Mouse (Mus musculus): ENCODE data around the gene Serpinb9b.
"Not testable (repeated sequence)": the region's sequence is repeated elsewhere in the genome, so short reads cannot be mapped to it uniquely, and the experiment has no call there.

The Serpinb9b gene

DNA sequence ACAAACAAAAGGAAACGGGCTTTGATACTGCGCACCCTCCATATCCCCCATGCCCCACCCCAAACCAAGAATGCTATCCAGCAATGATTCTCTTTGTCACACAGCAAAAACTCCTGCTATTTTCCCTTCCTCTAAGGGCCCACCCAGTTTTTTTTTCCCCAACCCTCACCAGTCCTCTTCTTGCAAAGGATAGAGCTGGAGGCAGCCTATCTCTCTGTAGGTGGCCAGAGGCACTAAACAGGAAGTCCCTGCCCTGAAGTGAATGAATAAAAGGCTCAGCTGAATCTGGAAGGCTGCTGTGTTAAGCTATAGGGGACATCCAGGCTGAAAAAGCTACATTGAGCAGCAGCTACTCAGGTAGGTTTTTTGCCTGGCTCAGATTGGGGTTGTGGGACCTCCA lies at the start of gene Serpinb9b:
Gene Serpinb9b (plus strand): TSS at position 173 of the 400 bp plus-strand sequence.
- no peak for DNase-seq (ENCODE audit: low read depth)

GRCm38 (mm10) chr13:32982556-32983042 lies 44.6 kb upstream of the Serpinb9b start:
- no peak for DNase-seq (ENCODE audit: low read depth)

DNA sequence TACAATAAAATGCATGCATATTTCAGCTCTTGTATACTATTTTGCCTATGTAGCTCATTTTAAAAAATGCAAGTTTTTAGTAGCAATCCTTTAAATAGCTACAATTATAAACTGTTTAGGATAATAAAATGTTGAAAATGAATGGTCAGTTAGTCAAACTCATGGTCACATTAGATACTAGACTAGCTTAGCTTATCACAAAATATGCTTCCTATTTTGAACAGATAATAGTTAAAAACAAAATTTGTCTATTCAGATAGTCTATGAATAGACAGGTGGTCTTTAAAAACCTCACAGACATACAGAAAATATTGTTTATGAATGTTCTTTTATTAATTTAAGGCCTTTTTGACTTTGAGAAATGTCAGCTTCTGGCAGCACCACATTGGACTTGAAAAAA lies 41.0 kb upstream of the Serpinb9b start:
- DNase-seq (ENCODE audit: low read depth) = no peak

DNA sequence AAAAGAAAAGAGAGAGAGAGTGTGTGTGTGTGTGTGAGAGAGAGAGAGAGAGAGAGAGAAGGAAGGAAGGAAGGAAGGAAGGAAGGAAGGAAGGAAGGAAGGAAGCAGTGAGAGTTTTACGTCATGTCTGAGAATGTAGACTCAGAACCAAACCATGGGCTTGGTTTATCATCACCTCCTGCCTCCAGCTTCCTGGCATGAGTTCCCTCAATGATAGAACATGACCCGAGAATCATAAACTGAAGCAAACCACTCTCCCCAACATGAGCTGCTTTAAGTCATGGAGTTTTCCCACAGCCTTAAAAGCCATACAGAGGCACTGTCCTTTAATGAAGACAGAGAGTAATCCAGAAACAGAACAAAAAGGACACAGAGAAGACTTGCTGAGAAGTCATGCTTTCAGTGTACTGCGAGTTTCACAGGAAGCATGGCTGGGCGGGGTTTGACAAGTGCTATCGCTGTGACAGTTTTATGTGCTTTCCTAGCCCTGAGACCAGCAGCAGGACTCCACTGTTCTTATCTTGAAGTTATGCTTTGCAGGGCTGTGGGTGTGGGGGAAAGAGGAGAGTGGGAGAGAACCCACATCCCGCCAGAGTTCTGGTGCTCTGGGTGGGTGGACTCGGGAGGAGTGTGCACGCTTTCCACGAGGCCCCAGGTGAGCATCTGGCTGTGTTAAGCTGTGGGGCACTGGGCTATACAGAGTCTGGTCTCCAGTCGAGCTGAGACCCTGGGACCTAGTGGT lies 33.9 kb upstream of the Serpinb9b start:
- DNase-seq (ENCODE audit: low read depth) = peak; percentile 76

- DNase-seq (ENCODE audit: low read depth) = no peak
Observed at GRCm38 (mm10) chr13:32993894-32994242, 33.3 kb upstream of the Serpinb9b start.

DNA sequence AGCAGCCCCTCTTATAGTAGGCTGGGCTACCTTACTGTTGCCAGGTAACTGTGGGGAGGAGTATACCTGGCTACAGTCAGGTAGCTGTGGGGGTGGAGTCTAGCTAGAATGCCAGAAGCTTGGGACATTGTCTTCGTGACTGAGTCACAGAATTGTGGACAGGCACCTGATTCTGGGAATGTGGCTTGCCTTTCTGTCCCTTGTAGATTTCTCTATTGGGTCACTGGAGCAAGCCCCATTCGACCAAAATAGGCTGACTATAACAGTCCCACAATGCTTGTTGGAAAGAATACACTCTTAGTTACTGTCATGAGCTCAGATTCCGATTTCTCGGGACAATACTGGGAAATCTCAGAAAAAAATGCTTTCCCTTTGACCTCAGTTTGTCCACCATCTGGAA lies 32.2 kb upstream of the Serpinb9b start:
- DNase-seq (ENCODE audit: low read depth) = no peak

DNA sequence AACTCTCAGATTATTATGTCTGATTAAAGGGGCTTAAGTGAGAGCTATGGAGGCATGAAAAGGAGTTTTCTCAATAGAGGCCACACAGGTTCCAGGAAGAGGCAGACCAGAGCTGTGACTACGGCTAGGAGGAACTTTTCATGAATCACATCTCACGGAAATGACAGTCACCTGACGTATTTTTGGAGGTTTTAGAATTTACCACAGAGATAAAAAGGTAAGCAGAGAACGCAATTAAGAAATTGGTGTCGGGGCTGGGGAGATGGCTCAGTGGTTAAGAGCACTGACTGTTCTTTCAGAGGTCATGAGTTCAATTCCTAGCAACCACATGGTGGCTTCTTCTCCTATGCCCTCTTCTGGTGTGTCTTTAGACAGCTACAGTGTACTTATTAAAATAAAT lies 25.9 kb upstream of the Serpinb9b start:
- no peak for DNase-seq (ENCODE audit: low read depth)

DNA sequence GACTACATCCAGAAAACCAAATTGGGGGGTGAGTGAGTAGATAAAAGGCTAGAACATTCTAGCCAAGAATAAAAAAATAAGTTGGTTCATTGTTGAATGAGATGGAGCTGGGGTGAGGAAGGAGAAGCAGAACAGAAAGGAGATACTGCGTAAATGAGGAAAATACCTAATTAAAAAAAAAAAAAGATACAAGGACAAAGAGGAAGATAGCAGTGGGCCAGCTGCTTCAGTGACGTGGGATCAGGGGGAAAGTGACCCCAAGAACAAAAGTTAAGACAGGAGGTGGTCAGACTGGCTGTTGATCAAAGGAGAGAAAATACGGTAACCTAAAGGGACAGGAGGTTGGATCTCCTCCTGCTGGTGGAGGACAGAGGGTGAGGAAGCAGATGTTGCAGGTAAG lies 24.3 kb upstream of the Serpinb9b start, which contains the start of gene Serpinb9:
Gene Serpinb9 (plus strand): TSS at position 301 of the 400 bp plus-strand sequence.
- DNase-seq (ENCODE audit: low read depth) = no peak

GRCm38 (mm10) chr13:33003523-33004413 lies 23.4 kb upstream of the Serpinb9b start:
- no peak for DNase-seq (ENCODE audit: low read depth)

DNA sequence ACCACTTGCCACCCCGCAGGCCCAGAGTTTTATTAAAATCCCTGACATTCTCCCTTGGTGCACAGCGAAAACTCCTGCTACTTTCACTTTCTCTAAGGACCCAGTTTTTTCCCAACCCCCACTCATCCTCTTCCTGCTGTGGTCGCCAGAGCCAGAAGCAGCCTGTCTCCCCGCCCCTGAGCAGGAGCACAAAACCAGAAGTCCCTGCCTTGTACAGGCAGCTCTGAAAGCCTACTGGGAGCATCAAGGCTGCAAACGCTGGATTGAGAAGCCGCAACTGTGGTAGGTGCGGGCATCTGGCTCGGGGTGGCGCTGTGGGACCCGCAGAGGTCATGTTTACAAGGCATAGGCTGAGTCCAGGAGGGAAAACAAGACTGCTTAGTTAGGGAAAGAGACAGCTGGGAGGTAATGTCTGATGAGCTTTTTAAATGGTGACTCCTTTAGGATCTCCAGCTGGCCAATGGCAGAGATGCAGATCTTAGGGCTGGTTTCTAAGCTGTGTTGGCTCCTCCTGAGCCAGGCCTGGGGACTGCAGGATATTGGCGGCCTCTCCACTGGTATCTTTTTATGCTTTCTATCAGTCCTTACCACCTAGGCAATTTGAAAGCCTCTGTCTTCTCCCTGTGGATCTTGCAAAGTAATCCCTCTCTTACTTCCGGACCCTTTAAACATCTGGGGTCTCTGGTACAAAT lies 22.7 kb upstream of the Serpinb9b start:
- peak; percentile 75 for DNase-seq (ENCODE audit: low read depth)

DNA sequence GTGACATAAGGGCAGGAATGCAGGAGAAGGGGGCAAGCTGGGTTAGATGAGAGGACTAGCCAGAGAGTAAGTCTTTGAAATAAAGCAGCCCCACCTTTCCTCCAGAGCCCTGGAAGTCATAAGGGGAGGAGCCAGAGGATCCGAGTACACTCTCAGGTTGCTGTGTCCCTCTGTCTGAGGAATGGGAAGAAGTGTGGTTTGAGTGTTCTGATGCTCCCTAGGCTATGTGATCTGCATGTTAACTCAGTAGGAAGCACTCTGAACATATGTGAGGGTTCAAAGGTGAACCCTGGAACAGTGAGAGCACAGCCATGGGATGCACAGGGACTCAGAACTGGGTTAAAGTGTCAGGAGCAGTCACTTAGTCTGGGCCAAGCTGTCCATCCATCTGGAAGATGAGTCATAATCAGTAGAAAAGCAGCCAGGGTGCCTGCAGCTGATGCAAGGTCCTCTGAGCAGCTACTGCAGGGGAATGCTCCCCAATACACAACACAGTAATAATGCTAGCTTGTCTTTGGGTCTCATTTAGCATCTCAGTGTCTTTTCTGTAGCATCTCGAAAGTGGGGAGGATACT lies 21.6 kb upstream of the Serpinb9b start:
- DNase-seq (ENCODE audit: low read depth) = no peak

DNA sequence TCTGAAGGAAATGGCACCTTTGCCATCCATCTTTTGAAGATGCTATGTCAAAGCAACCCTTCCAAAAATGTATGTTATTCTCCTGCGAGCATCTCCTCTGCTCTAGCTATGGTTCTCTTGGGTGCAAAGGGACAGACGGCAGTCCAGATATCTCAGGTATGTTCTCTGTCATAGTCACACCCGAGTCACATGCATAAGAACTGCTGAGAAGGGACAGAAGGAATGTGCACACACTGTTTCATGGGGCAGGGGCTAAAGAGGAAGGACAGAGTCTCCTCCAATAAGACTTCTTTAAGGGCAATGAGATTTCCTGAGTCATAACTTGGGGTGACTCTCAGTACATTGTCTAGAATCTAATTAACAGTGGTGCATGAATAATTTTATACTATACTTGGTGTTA lies 20.7 kb upstream of the Serpinb9b start:
- no peak for DNase-seq (ENCODE audit: low read depth)

- DNase-seq (ENCODE audit: low read depth) = no peak
Observed at GRCm38 (mm10) chr13:33012395-33012794, 14.8 kb upstream of the Serpinb9b start.

- DNase-seq (ENCODE audit: low read depth) = no peak
Observed at GRCm38 (mm10) chr13:33013271-33013670, 13.9 kb upstream of the Serpinb9b start.

GRCm38 (mm10) chr13:33022371-33022770 lies 4.8 kb upstream of the Serpinb9b start:
- DNase-seq (ENCODE audit: low read depth) = no peak

- DNase-seq (ENCODE audit: low read depth) = no peak
Observed at GRCm38 (mm10) chr13:33026427-33027057, 674 bp upstream of the Serpinb9b start.

- no peak for DNase-seq (ENCODE audit: low read depth)
Observed at GRCm38 (mm10) chr13:33028146-33028545, 930 bp downstream of the Serpinb9b start.

DNA sequence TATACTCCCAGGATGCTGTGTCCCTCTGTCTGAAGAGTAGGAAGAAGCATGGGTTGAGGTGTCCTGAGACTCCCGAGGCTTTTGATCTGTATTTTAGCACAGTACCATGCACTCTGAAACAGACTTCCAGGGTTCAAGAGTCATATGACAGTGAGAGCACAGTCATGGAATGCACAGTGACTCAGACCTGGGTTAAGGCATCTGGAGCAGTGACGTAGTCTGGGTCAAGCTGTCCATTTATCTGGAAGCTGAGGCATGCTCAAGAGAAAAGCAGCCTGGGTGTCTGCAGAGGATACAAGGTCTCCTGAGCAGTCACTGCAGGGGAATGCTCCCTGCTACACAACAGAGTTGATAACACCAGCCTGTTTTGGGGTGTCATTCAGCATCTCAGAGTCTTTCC lies 1.3 kb downstream of the Serpinb9b start:
- no peak for DNase-seq (ENCODE audit: low read depth)

DNA sequence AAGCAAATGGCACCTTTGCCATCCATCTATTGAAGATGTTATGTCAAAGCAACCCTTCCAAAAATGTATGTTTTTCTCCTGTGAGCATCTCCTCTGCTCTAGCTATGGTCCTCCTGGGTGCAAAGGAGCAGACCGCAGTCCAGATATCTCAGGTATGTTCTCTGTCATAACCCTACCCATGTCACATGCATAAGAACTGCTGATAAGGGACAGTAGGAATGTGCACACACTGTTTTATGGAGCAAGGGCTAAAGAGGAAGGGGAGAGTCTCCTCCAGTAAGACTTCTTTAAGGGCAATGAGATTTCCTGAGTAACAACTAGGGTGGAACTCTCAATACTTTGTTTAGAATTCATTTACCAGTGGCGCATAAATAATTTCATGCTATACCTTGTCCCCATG lies 2.3 kb downstream of the Serpinb9b start:
- DNase-seq (ENCODE audit: low read depth) = not testable (repeated sequence)

- DNase-seq (ENCODE audit: low read depth) = no peak
Observed at GRCm38 (mm10) chr13:33030281-33030680, 3.1 kb downstream of the Serpinb9b start.

DNA sequence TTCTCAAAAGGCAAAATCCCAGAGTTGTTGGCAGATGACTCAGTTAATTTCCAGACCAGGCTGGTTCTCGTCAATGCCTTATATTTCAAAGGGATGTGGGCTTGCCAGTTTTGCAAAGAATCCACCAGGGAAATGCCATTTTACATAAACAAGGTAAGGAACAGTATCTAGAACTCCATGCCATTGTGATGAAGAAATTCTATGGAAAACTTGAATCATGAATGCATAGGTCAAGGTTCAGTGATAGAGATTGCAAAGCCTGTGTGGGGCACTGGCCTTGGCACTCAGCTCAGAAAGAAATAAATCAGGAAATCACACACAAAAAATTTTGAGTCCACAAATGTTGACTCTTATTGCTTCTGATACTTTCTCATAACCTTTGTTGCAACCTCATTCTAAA lies 8.3 kb downstream of the Serpinb9b start:
- DNase-seq (ENCODE audit: low read depth) = no peak

GRCm38 (mm10) chr13:33043542-33043941 lies 16.3 kb downstream of the Serpinb9b start:
- no peak for DNase-seq (ENCODE audit: low read depth)

Measured in c-Kit-positive CD71-positive TER-119-negative erythroid progenitor cells, embryonic 14.5 days (primary cell).